Mouse (Mus musculus): ENCODE data around the gene Ikbke. TPM values are rescaled to one million over a fixed set of nuclear protein-coding genes. Genes with fewer than 3 reads are reported as not detected.
"Not testable (repeated sequence)": the region's sequence is repeated elsewhere in the genome, so short reads cannot be mapped to it uniquely, and the experiment has no call there.

Gene Ikbke
- total RNA-seq, 2 experiments from 2014 or later = 1.4 to 1.7 TPM

- no peak for DNase-seq (ENCODE audit: low spot score)
- intact Hi-C loops (cut with DNase I) = no loop called here
Measured at GRCm38 (mm10) chr1:131284616-131285015, 5.2 kb upstream of the Ikbke start.

- no peak for DNase-seq (ENCODE audit: low spot score)
Measured at GRCm38 (mm10) chr1:131284167-131284566, 4.8 kb upstream of the Ikbke start.

GRCm38 (mm10) chr1:131281731-131282130, 2.3 kb upstream of the Ikbke start:
- no peak for DNase-seq (ENCODE audit: low spot score)

More at GRCm38 (mm10) chr1:131284167-131284566, 4.8 kb upstream of the Ikbke start:
- intact Hi-C loops (cut with DNase I) = no loop called here

GRCm38 (mm10) chr1:131280280-131280679, 874 bp upstream of the Ikbke start:
- no peak for DNase-seq (ENCODE audit: low spot score)
- intact Hi-C loops (cut with DNase I) = no loop called here

More at GRCm38 (mm10) chr1:131281731-131282130, 2.3 kb upstream of the Ikbke start:
- intact Hi-C loops (cut with DNase I) = no loop called here

- DNase-seq (ENCODE audit: low spot score) = no peak
- intact Hi-C loops (cut with DNase I) = no loop called here
Measured at GRCm38 (mm10) chr1:131278606-131279455, 575 bp downstream of the Ikbke start.

GRCm38 (mm10) chr1:131276831-131277230, 2.6 kb downstream of the Ikbke start:
- intact Hi-C loops (cut with DNase I) = no loop called here
- no peak for DNase-seq (ENCODE audit: low spot score)

GRCm38 (mm10) chr1:131275577-131275976, 3.8 kb downstream of the Ikbke start:
- intact Hi-C loops (cut with DNase I) = no loop called here
- DNase-seq (ENCODE audit: low spot score) = no peak

GRCm38 (mm10) chr1:131274725-131275539, 4.5 kb downstream of the Ikbke start:
- no peak for DNase-seq (ENCODE audit: low spot score)
- intact Hi-C loops (cut with DNase I) = loop anchor here (5.0 kb wide), 1 partner anchor 282 kb away; no protein-coding TSS in a partner anchor

- no peak for DNase-seq (ENCODE audit: low spot score)
- intact Hi-C loops (cut with DNase I) = loop anchor here (5.0 kb wide), 1 partner anchor 287 kb away; no protein-coding TSS in a partner anchor
Measured at GRCm38 (mm10) chr1:131269797-131270578, 9.4 kb downstream of the Ikbke start.

- DNase-seq (ENCODE audit: low spot score) = no peak
- intact Hi-C loops (cut with DNase I) = no loop called here
Measured at GRCm38 (mm10) chr1:131268776-131269175, 10.6 kb downstream of the Ikbke start.

GRCm38 (mm10) chr1:131263905-131264304, 15.5 kb downstream of the Ikbke start:
- intact Hi-C loops (cut with DNase I) = loop anchor here (5.0 kb wide), 1 partner anchor 387 kb away; no protein-coding TSS in a partner anchor
- no peak for DNase-seq (ENCODE audit: low spot score)

- intact Hi-C loops (cut with DNase I) = loop anchor here (1.0 to 5.0 kb wide), 3 partner anchors 79 to 383 kb away; no protein-coding TSS in a partner anchor
- no peak for DNase-seq (ENCODE audit: low spot score)
Measured at GRCm38 (mm10) chr1:131260309-131260656, 19.1 kb downstream of the Ikbke start.

- no peak for DNase-seq (ENCODE audit: low spot score)
- intact Hi-C loops (cut with DNase I) = loop anchor here (1.0 to 5.0 kb wide), 3 partner anchors 78 to 382 kb away; no protein-coding TSS in a partner anchor
Measured at GRCm38 (mm10) chr1:131259632-131260308, 19.6 kb downstream of the Ikbke start.

GRCm38 (mm10) chr1:131257288-131257687, 22.1 kb downstream of the Ikbke start:
- DNase-seq (ENCODE audit: low spot score) = no peak
- intact Hi-C loops (cut with DNase I) = no loop called here

GRCm38 (mm10) chr1:131252516-131253250, 26.7 kb downstream of the Ikbke start:
- DNase-seq (ENCODE audit: low spot score); intact Hi-C loops (cut with DNase I): not testable (repeated sequence)

GRCm38 (mm10) chr1:131246433-131247395, 32.7 kb downstream of the Ikbke start:
- no peak for DNase-seq (ENCODE audit: low spot score)
- intact Hi-C loops (cut with DNase I) = loop anchor here (1.0 to 10.0 kb wide), 4 partner anchors 39 to 702 kb away; no protein-coding TSS in a partner anchor

GRCm38 (mm10) chr1:131245926-131246325, 33.5 kb downstream of the Ikbke start:
- DNase-seq (ENCODE audit: low spot score) = no peak
- intact Hi-C loops (cut with DNase I) = loop anchor here (1.0 to 10.0 kb wide), 4 partner anchors 39 to 701 kb away; no protein-coding TSS in a partner anchor
